Mouse (Mus musculus) midbrain, embryonic 10.5 days (tissue): Measurements from ENCODE around the gene Olfr1465. TPM values are rescaled to one million over a fixed set of nuclear protein-coding genes. Genes with fewer than 3 reads are reported as not detected.

Experiments used
- DNase-seq: peaks from one replicate; pipeline ENCODE4 v3.0.0-alpha.2; 2017; ENCODE audit warnings: low spot score
- H3K27ac ChIP-seq: fragments of 300-500 bp; sonication (generic); replicated peaks from 2 replicates; pipeline ENCODE4 v1.5.1; 2016; ENCODE audit warnings: mild to moderate bottlenecking
- H3K27me3 ChIP-seq: fragments of 300-500 bp; sonication (generic); 2 replicates; pipeline ENCODE4 v1.6.1; 2016; ENCODE audit warnings: low read depth, mild to moderate bottlenecking; ENCODE audit not compliant: poor library complexity, severe bottlenecking
- H3K36me3 ChIP-seq: fragments of 300-500 bp; sonication (generic); 2 replicates; pipeline ENCODE4 v1.6.1; 2016; ENCODE audit warnings: mild to moderate bottlenecking, moderate library complexity
- H3K4me1 ChIP-seq: fragments of 300-500 bp; sonication (generic); 2 replicates; pipeline ENCODE4 v1.6.1; 2016
- H3K4me3 ChIP-seq: fragments of 300-500 bp; sonication (generic); 2 replicates; pipeline ENCODE4 v1.5.1; 2016; ENCODE audit warnings: mild to moderate bottlenecking, moderate library complexity
- H3K9me3 ChIP-seq: fragments of 300-500 bp; sonication (generic); replicated peaks from 2 replicates; pipeline ENCODE4 v1.6.1; 2016; ENCODE audit warnings: mild to moderate bottlenecking
- WGBS: fragments of 180-500 bp; shearing (Covaris S2); methylation state at CpG from one replicate; pipeline ENCODE4 v1.1.7; 2016; 5-methylcytosine and 5-hydroxymethylcytosine counted together
- polyA plus RNA-seq: library from polyadenylated mRNA; unstranded; fragments of >200 nt; fragmentation: Nextera tagmentation; extraction: Ambion mirVana; gene quantifications from 2 replicates; pipeline ENCODE4 v1.2.1, GENCODE M21; 2016

Olfr1465 gene
- not detected in 2 replicates for polyA plus RNA-seq

- Histone ChIP-seq H3K36me3 (no peaks in the 10 kb centered on the region), H3K27me3 (no peaks in the 10 kb centered on the region), H3K27ac (no peak within 1 kb of the TSS), H3K4me3 (no peak within 1 kb of the TSS), H3K4me1 (no peaks in the 10 kb centered on the region), H3K9me3 (peaks cover 26% of the 10 kb centered on the region)
- DNase-seq: no peak
These were observed at the start of gene Olfr1465 for GRCm38 (mm10) chr19:13315441-13315840. Gene Olfr1465, minus strand, starts transcription at chr19:13315541.

- H3K4me1 ChIP-seq: no peaks in the 10 kb centered on the region
- 73% methylated on average over 2 of the region's 2 CpGs for WGBS
These were observed 46.6 kb upstream of the Olfr1465 start, which contains the start of gene Olfr1467 for GRCm38 (mm10) chr19:13361936-13362335. Gene Olfr1467, plus strand, starts transcription at chr19:13362236.

GRCm38 (mm10) chr19:13338562-13338961 is 23.2 kb upstream of the Olfr1465 start, which contains the start of gene Olfr1466:
Gene Olfr1466, plus strand, starts transcription at chr19:13338862.
- no peak for DNase-seq
- 93% methylated on average over 2 of the region's 2 CpGs for WGBS
- no peaks in the 10 kb centered on the region for H3K36me3 ChIP-seq
- H3K27ac ChIP-seq: no peak within 1 kb of the TSS
- no peak within 1 kb of the TSS for H3K4me3 ChIP-seq
- H3K4me1 ChIP-seq: no peaks in the 10 kb centered on the region
- H3K9me3 ChIP-seq: peaks cover 27% of the 10 kb centered on the region
- H3K27me3 ChIP-seq: no peaks in the 10 kb centered on the region

More at GRCm38 (mm10) chr19:13361936-13362335, 46.6 kb upstream of the Olfr1465 start, which contains the start of gene Olfr1467:
- no peak within 1 kb of the TSS for H3K4me3 ChIP-seq
- H3K27me3 ChIP-seq: no peaks in the 10 kb centered on the region
- H3K9me3 ChIP-seq: peaks cover 37% of the 10 kb centered on the region
- no peak for DNase-seq
- no peaks in the 10 kb centered on the region for H3K36me3 ChIP-seq
- H3K27ac ChIP-seq: no peak within 1 kb of the TSS

Other genes with a start within 250 kb of the Olfr1465 start
- not detected in 2 replicates for gene Olfr1457, start 217.7 kb downstream of the Olfr1465 start, polyA plus RNA-seq
- gene Olfr1458, start 208.8 kb downstream of the Olfr1465 start, polyA plus RNA-seq: not detected in 2 replicates
- gene Olfr1459, start 166.0 kb downstream of the Olfr1465 start, polyA plus RNA-seq: not detected in 2 replicates
- not detected in 2 replicates for gene Olfr1461, start 152.5 kb downstream of the Olfr1465 start, polyA plus RNA-seq
- not detected in 2 replicates for gene Olfr1462, start 129.8 kb downstream of the Olfr1465 start, polyA plus RNA-seq
- not detected in 2 replicates for gene Olfr1463, start 84.2 kb downstream of the Olfr1465 start, polyA plus RNA-seq
- gene Olfr1466, start 23.3 kb upstream of the Olfr1465 start, polyA plus RNA-seq: not detected in 2 replicates
- gene Olfr1467, start 46.7 kb upstream of the Olfr1465 start, polyA plus RNA-seq: not detected in 2 replicates
- gene Olfr1469, start 92.3 kb upstream of the Olfr1465 start, polyA plus RNA-seq: not detected in 2 replicates
- not detected in 2 replicates for gene Olfr1471, start 127.9 kb upstream of the Olfr1465 start, polyA plus RNA-seq
- gene Olfr1472, start 140.5 kb upstream of the Olfr1465 start, polyA plus RNA-seq: not detected in 2 replicates
- gene Olfr1474, start 154.0 kb upstream of the Olfr1465 start, polyA plus RNA-seq: not detected in 2 replicates
- gene Olfr1475, start 164.7 kb upstream of the Olfr1465 start, polyA plus RNA-seq: not detected in 2 replicates
- gene Olfr1477, start 185.0 kb upstream of the Olfr1465 start, polyA plus RNA-seq: not detected in 2 replicates
- not detected in 2 replicates for gene Olfr1480, start 212.4 kb upstream of the Olfr1465 start, polyA plus RNA-seq